Mouse (Mus musculus) hindbrain, embryonic 11.5 days (tissue): ENCODE measurements around the gene AI481877. TPM values are rescaled to one million over a fixed set of nuclear protein-coding genes. Genes with fewer than 3 reads are reported as not detected.
A peak's percentile ranks its signal among the peaks of the same experiment; 100 is the strongest.
"Not testable (repeated sequence)": the region's sequence is repeated elsewhere in the genome, so short reads cannot be mapped to it uniquely, and the experiment has no call there.

Experiments
- ATAC-seq: fragments of 200-750 bp; cut with Nextera tagmentation; 2 replicates; pipeline ENCODE4 v1.8.0; 2017; ENCODE audit warnings: mild to moderate bottlenecking, moderate TSS enrichment, moderate library complexity; ENCODE audit not compliant: low FRiP score
- DNase-seq: peaks from one replicate; pipeline ENCODE4 v3.0.0-alpha.2; 2015; ENCODE audit warnings: low spot score
- H3K27ac ChIP-seq: fragments of 300-500 bp; sonication (generic); 2 replicates; pipeline ENCODE4 v1.5.1; 2014; ENCODE audit warnings: mild to moderate bottlenecking, low read depth, low read length
- H3K27me3 ChIP-seq: fragments of 300-500 bp; sonication (generic); 2 replicates; pipeline ENCODE4 v1.6.1; 2014; ENCODE audit warnings: mild to moderate bottlenecking, low read length, moderate library complexity, mixed read lengths; ENCODE audit not compliant: control insufficient read depth, insufficient read depth
- H3K36me3 ChIP-seq: fragments of 300-500 bp; sonication (generic); 2 replicates; pipeline ENCODE4 v1.6.1; 2014; ENCODE audit warnings: mild to moderate bottlenecking, low read length, moderate library complexity, mixed read lengths; ENCODE audit not compliant: control insufficient read depth, insufficient read depth
- H3K4me1 ChIP-seq: fragments of 300-500 bp; sonication (generic); replicated peaks from 2 replicates; pipeline ENCODE4 v1.6.1; 2014; ENCODE audit warnings: low read length, mixed read lengths; ENCODE audit not compliant: control insufficient read depth, insufficient read depth
- H3K4me2 ChIP-seq: fragments of 300-500 bp; sonication (generic); replicated peaks from 2 replicates; pipeline ENCODE4 v1.6.1; 2014; ENCODE audit warnings: mild to moderate bottlenecking, low read depth, low read length
- H3K4me3 ChIP-seq: fragments of 300-500 bp; sonication (generic); 2 replicates; pipeline ENCODE4 v1.5.1; 2014; ENCODE audit warnings: low read depth, low read length
- H3K9ac ChIP-seq: fragments of 300-500 bp; sonication (generic); 2 replicates; pipeline ENCODE4 v1.6.1; 2014; ENCODE audit warnings: low read depth, low read length
- H3K9me3 ChIP-seq: fragments of 300-500 bp; sonication (generic); 2 replicates; pipeline ENCODE4 v1.6.1; 2016; ENCODE audit warnings: low read length; ENCODE audit not compliant: control insufficient read depth
- WGBS: fragments of 180-500 bp; shearing (Covaris S2); extraction: QIAGEN DNeasy Blood & Tissue Kit; methylation state at CpG from one replicate; pipeline ENCODE4 v1.1.7; 2014; 5-methylcytosine and 5-hydroxymethylcytosine counted together
- polyA plus RNA-seq: library from polyadenylated mRNA; unstranded; fragments of >200 nt; fragmentation: Nextera tagmentation; extraction: Ambion mirVana; gene quantifications from 2 replicates; pipeline ENCODE4 v1.2.1, GENCODE M21; 2014

AI481877 gene
- polyA plus RNA-seq = not detected in 2 replicates

DNA sequence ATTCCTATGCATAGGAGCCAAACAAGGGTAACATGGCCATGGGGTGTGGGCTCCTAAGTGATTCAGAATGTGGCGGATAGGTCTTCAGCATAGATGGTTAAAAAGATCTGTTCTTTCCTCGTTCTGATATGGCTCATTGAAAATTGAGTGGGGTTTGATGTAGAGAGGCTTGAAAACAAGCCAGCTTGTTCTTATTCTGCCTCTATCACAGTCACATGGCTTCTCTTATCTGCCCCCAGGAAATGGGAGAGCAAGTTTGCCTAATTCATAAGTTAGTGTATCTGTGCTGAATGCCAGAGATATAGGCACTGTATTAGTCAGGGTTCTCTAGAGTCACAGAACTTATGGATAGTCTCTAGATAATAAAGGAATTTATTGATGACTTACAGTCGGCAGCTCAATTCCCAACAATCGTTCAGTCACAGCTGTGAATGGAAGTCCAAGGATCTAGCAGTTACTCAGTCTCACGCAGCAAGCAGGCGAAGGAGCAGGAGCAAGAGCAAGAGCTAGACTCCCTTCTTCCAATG, at the start of gene AI481877:
TSS of gene AI481877 (minus strand) at position 477 of the 527 bp plus-strand sequence.
- H3K4me3 ChIP-seq, H3K27ac ChIP-seq, H3K9ac ChIP-seq, ATAC-seq, DNase-seq, H3K27me3 ChIP-seq, H3K4me2 ChIP-seq, H3K36me3 ChIP-seq, H3K4me1 ChIP-seq, H3K9me3 ChIP-seq: not testable (repeated sequence)
- WGBS = 85% methylated on average over 3 of the region's 6 CpGs

DNA sequence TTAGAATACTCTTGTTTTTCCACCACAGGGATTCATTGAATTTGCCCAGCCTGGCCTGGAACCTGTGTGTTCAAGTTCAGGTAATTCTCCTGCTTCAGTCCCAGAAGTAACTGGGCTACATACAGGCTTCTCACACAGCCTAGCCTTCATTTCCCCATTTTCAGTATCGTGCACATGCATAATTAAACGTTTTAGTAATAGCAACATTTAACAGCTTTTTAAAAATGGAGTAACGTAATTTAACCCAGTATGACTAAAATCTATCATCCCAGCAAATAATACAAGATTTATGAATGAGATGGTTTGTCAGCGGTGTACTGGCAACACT, 49.7 kb upstream of the AI481877 start:
- 39% methylated on average over 4 of the region's 4 CpGs for WGBS

DNA sequence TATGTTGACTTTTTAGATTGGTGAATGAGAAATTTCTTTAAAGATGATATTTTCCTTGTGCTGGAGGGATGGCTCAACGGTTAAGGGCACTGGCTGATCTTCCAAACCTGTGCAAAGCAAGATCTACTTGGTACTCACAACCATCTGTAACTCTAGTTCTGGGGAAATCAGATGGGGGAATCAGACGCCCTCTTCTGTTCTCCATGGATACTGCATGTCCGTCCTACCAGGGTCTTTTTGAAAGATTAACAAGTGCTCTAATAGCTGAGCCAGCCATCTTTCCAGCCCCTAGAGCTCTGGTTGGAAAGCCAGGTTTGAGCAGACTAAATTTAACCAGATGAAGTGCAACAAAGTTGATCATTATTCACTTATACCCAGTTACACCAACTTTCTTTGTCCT, 48.5 kb upstream of the AI481877 start:
- DNase-seq (peak; percentile 72), ATAC-seq (no peak)
- WGBS = 21% methylated on average over 3 of the region's 3 CpGs
- H3K9me3 ChIP-seq = no peaks in the 10 kb centered on the region
- no peak overlapping the region for H3K9ac ChIP-seq
- no peaks in the 10 kb centered on the region for H3K36me3 ChIP-seq
- no peaks in the 10 kb centered on the region for H3K4me1 ChIP-seq
- H3K4me2 ChIP-seq = no peak overlapping the region
- no peaks in the 10 kb centered on the region for H3K27me3 ChIP-seq
- H3K27ac ChIP-seq = no peak overlapping the region
- no peak overlapping the region for H3K4me3 ChIP-seq

More for the DNA sequence above, 49.7 kb upstream of the AI481877 start:
- Histone ChIP-seq H3K36me3 (no peaks in the 10 kb centered on the region), H3K9me3 (no peaks in the 10 kb centered on the region), H3K27me3 (no peaks in the 10 kb centered on the region), H3K27ac (no peak overlapping the region), H3K4me3 (peak overlapping the region; percentile 78), H3K4me2 (peak overlapping the region; percentile 50), H3K9ac (peak overlapping the region; percentile 95), H3K4me1 (no peaks in the 10 kb centered on the region)
- no peak for DNase-seq
- no peak for ATAC-seq

DNA sequence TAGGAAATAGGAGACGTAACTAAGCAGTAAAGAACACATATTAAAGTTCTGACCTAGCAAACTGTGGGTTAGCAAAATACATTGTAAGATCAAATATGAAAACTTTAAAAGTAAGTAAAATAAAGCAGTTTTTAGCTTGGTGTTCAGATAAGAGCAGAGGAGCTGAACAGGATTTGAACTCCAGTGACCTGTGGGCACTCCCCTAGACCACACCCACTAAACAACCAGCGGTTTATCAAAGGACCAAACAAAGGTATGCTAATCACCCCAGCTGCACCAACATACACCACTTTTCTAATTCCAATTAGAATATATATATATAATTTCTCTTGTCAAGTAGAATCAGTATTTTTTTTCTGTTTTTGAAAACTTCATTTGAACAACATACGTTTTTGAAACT, 46.9 kb upstream of the AI481877 start:
- no peaks in the 10 kb centered on the region for H3K9me3 ChIP-seq
- no peaks in the 10 kb centered on the region for H3K4me1 ChIP-seq
- ATAC-seq = no peak
- no peak overlapping the region for H3K9ac ChIP-seq
- no peak overlapping the region for H3K4me3 ChIP-seq
- WGBS = 70% methylated on average over 3 of the region's 3 CpGs
- no peaks in the 10 kb centered on the region for H3K36me3 ChIP-seq
- DNase-seq = no peak
- H3K27ac ChIP-seq = no peak overlapping the region
- H3K4me2 ChIP-seq = no peak overlapping the region
- H3K27me3 ChIP-seq = no peaks in the 10 kb centered on the region

DNA sequence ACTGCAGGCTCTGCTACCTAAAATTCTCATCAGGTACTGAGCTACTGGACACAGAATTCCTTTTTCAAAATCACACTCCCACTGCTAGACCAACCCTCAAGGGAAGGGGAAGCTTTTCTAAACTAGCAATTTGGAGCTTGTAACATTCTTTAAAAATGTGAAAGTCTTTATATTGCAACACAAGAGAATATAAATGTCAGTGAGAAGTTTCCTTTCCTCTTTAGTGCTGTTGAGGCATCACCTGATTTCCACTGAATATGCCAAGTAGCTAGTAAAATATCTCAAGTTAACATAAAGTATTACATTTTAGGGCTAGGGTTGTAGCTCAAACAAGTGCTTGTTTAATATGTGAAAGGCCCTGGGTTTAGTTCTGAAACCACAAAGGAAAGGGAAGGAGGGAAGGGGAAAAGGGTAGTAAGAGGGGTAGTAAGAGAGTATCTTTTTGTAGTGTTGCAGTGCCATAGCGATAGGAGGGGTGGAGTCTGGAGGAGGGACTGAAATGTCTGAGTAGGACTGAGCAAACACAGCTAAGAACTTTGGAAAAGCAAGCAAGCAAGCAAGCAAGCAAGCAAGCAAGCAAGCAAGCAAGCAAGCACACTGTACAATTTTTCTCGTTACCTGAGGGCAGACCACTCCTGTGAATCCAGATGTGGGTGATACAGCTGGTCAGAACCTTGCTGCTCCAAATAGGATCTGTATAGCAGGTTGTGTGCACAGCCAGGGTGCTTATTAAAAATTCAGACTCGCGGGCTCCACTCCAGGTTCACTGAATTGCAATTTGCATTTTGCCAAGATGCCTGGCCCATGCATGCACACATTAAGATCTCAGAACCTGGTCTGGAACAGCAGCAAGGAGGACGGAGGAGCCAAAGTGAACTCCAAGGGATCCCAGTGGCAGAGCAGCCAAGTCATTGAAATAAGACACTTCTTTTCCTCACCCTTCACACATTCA, 42.8 kb upstream of the AI481877 start:
- H3K9me3 ChIP-seq = no peaks in the 10 kb centered on the region
- H3K36me3 ChIP-seq = no peaks in the 10 kb centered on the region
- H3K4me2 ChIP-seq = no peak overlapping the region
- no peak overlapping the region for H3K4me3 ChIP-seq
- DNase-seq (no peak), ATAC-seq (no peak)
- H3K9ac ChIP-seq = no peak overlapping the region
- no peaks in the 10 kb centered on the region for H3K27me3 ChIP-seq
- no peaks in the 10 kb centered on the region for H3K4me1 ChIP-seq
- 43% methylated on average over 5 of the region's 5 CpGs for WGBS
- no peak overlapping the region for H3K27ac ChIP-seq

DNA sequence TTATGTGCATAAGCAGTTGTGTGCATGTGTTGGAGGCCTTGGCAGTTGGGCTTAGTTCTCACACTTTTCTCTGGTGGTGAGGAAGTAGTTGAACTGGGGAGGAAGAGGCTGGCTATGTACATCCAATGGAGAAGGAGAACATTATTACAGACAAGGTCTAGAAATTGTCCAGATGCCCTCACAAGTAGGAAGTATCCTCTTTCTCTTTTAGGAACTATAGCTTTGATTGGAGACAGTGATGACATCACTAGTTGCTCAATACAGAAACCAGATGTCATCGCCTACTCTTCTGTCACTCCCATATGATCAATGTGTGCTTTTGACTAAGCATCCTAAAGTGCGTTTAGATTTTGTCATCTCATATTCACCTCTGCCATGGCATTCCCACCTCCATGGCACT, 38.8 kb upstream of the AI481877 start:
- Histone ChIP-seq H3K4me1 (no peaks in the 10 kb centered on the region), H3K9ac (no peak overlapping the region), H3K27me3 (no peaks in the 10 kb centered on the region), H3K4me2 (no peak overlapping the region), H3K36me3 (no peaks in the 10 kb centered on the region), H3K27ac (no peak overlapping the region), H3K9me3 (no peaks in the 10 kb centered on the region), H3K4me3 (no peak overlapping the region)
- no peak for DNase-seq
- 92% methylated on average over 2 of the region's 2 CpGs for WGBS
- ATAC-seq = no peak

DNA sequence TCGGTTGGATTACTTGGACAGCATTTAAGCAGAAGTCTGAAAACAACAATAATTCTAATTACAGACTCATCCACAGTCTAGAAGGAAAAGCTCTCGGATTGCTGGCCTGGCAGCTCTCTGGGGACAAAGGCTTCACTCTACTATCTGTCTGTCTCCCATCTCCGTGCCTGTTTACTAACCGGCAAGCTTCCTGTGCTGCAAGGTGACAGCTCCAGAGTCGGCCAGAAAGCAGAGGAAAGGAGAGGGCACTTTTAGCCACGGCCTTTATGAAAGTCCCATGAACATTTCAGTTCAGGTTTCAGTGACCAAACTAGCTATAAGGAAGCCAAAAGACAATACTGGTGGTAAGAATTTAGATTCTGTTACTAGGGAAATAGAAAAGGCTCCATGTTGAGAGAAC, 37.1 kb upstream of the AI481877 start:
- 68% methylated on average over 6 of the region's 6 CpGs for WGBS
- ATAC-seq = no peak

DNA sequence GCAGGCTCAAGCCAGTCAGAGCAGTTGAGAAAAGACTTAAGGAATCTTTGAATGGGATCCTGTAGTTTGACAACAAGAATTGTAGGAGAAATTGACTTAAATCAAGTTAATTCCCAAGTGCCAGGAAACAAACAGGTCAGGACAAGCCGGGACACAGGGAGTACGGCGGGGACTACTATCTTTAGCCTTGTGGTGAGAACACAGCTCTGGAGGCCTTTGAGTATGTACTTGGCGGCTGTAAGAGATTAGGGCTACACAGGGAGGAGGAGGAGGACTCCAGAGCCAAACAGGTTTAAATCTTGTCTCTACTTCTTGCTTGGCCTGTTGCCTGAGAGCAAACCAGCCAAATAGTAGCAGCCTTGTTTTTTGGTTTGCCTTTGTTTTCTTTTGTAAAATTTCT, 36.2 kb upstream of the AI481877 start:
- no peak overlapping the region for H3K4me3 ChIP-seq
- no peak for DNase-seq
- 81% methylated on average over 4 of the region's 4 CpGs for WGBS

More for the DNA sequence above, 37.1 kb upstream of the AI481877 start:
- no peaks in the 10 kb centered on the region for H3K36me3 ChIP-seq
- H3K4me2 ChIP-seq = no peak overlapping the region
- H3K9ac ChIP-seq = no peak overlapping the region
- DNase-seq = no peak
- H3K27me3 ChIP-seq = no peaks in the 10 kb centered on the region
- no peak overlapping the region for H3K27ac ChIP-seq
- H3K4me3 ChIP-seq = no peak overlapping the region
- H3K4me1 ChIP-seq = no peaks in the 10 kb centered on the region
- no peaks in the 10 kb centered on the region for H3K9me3 ChIP-seq

More for the DNA sequence above, 36.2 kb upstream of the AI481877 start:
- Histone ChIP-seq H3K9ac (no peak overlapping the region), H3K9me3 (no peaks in the 10 kb centered on the region), H3K36me3 (no peaks in the 10 kb centered on the region), H3K27me3 (no peaks in the 10 kb centered on the region), H3K27ac (no peak overlapping the region), H3K4me1 (no peaks in the 10 kb centered on the region), H3K4me2 (no peak overlapping the region)
- ATAC-seq = no peak
